Mouse (Mus musculus): ENCODE results near the gene Lpin3.

The Lpin3 gene

DNA sequence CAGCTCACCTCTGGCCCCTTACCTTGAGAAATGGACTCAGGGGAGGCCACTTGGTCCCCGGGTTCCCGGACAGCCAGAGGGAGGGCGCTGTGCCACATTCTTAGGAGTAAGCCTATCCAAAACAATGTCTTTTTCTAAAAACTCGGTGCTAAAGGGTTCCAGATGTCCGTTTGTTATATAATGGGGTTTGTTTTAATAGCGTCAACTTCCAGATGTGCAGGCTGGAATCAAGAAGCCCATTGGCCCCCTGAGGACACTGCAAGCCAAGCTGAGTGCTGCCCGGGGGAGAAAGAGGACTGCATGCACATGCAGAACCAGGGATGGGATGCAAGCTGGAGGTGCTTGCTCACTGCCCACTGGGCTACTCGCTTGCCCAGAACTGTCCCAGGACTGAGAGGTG lies 51.9 kb downstream of the Lpin3 start:
- no peak for DNase-seq (ENCODE audit: extremely low spot score, low read depth, low spot score)

DNA sequence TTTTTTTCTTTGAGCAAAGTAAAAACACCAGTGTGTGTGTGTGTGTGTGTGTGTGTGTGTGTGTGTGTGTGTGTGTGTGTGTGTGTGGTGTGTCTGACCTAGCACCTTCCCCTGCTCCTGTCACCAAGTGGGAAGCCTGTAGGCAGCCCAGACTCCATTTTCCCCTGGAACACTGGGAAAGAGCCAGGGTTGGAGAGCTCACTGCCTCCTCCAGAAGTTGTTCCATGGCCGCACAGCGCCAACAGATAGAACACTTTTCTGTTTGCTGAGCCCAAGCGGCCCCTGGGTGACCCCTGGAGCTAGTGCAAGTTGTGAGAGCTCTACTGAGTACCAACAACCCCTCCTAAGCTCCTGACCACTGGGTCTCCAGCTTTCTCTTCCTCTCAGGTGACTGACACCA lies 52.5 kb downstream of the Lpin3 start:
- DNase-seq (ENCODE audit: extremely low spot score, low read depth, low spot score) = no peak

DNA sequence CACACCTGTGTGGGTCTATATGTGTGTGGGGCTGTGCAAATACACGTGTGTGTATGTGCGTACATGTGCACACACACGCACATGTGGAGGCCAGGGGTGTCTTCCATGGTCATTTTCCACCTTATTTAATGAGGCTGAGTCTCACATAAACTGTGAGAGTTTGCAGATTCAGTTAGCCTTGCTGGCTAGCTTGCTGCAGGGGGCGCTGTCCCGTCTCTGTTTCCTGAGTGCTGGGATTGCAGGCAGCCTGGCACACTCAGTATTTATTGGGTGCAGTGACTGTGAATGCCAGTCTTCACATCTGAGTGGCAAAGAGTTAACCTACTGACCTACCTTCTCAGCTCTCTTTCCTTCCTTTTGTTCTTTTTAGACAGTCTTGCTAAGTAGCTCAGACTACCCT lies 53.4 kb downstream of the Lpin3 start:
- DNase-seq (ENCODE audit: extremely low spot score, low read depth, low spot score) = no peak

DNA sequence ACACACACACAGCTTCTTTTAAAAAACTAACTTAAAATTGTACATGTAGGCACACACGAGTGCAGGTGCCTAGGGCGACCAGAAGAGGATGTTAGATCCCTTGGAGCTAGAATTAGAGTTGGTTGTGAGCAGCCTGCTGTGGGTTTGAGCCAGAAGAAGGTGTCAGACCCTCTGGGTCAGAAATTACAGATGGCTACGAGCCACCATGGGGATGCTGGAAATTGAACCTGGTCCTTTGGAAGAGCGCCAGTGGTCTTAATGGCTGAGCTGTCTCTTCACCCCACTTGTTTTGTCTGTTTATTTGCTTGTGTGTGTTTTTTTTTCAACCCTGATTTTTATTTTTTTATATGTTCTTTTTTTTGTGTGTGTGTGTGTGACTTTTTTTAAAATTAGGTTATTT lies 54.0 kb downstream of the Lpin3 start:
- DNase-seq (ENCODE audit: extremely low spot score, low read depth, low spot score) = no peak

DNA sequence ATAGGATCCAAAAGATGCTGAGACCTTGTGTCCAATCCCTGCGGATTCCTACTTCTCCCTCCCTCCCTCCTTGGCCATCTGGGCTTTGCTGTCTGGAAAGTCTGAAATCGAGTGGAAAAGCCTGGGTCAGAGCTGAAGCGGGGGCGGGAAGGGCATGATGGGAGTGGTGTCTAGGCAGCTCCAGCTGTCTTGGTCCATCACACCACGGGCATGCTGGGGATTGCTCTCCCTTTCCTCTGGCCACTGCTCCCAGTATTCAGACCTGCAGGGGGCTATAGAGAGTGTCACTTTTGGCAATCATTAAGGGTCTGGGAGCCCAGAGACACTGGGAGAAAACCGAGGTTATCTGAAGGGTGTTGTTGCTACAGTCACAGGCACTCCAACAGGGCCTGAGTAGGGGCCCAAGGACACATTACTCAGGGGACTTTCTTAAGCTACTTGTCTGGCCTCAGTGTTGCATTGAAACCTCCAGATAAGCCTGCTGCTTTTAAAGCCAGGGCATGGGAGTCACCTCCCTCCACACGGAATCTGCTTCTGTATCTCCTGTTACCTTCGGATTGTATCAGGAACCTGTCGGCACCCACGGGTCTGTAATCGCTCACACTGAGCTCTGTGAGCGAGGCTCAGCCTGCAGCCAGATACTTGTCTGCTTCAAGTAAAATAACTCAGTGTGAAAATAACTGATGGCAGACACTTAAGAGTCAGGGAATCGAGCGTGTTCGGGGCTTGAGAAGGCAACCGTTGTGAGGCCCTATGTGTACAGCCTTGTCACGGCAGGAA lies 60.6 kb downstream of the Lpin3 start:
- no peak for DNase-seq (ENCODE audit: extremely low spot score, low read depth, low spot score)

DNA sequence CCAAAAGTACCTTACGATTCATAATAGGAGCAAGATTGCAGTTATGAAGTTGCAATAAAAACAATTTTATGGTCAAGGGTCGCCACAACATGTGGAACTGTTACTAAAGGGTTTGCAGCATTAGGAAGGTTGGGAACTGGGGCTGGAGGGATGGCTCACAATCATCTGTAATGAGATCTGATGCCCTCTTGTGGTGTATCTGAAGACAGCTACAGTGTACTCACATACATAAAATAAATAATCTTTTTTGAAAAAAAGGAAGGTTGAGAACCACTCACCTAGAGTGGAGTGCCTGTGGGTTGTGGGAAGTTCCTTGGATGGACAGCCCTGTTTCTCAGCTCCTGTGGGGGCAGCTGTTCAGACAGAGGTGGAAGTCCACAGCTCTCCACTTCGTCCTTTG lies 62.0 kb downstream of the Lpin3 start:
- DNase-seq (ENCODE audit: extremely low spot score, low read depth, low spot score) = no peak

DNA sequence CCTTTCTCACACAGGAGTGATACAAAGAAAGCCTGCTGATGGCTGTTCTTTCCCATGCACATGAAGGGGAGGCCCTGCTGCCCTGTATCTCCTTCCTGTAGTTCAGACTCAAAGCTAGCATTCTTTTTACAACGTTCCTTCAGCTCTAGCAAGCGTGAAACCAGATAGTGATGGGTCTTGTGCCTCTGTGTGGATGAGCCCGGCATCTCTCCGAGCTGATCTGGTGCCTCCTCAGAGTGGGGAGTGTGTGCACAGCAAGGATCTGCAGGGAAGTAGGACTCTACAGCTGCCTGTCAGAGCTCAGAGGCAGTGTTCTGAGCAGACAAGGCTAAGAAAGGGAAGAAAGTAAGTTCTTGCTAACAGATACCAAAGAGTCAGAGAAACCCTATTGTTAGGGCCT lies 71.1 kb downstream of the Lpin3 start:
- no peak for DNase-seq (ENCODE audit: extremely low spot score, low read depth, low spot score)

DNA sequence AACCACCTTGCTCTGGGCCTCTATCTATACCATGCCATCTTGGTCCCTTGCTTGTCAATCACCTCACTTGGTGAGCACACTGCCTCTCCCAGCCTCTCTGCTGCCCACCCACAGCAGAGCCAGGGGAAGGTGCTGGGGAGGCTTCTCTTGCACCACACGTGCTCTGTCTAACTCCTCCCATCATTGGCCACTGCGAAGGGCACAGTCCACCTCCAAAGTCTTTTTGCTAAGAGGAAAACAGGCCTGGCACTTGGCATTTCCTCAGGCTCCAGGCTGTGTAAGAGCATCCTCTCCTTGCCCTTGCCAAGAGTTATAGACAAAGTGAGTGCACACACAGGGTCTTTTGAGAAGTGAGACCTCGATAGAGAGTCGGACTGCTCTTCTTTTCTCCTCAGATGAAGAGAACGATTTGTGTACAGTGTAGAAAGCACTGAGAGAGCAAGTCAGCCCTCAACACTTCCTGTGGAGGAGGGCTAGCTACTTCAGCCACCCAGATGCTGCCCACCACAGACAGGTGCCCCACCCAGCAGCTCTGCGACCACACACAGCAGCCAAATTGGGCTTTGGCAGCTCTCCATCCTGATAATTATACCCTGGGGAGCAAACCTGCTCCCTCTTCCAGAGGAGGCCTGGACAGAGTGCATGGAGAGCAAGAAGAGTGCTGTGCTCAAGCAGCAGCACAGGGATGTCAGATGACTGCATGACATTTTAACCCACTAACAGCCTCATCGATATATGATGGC lies 72.8 kb downstream of the Lpin3 start:
- DNase-seq (ENCODE audit: extremely low spot score, low read depth, low spot score) = no peak

DNA sequence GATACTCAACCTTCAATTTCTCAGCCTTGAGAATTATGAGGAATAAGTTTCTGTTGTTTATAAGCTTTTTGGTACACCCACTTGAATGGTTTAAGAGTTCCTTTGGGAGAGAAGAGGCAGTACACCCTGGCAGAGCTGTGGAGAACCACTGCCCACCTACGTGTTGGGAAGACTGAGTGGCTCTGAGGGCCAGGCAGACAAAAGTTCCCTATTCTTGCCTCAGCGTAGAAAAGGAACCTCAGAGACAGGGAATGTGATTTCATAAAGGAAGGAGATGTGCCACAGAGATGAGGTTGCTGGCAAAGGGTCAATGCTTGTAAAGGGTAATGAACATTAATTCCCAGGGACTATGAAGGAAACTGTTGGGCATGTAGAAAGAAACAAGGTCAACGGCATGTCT lies 74.1 kb downstream of the Lpin3 start:
- no peak for DNase-seq (ENCODE audit: extremely low spot score, low read depth, low spot score)

DNA sequence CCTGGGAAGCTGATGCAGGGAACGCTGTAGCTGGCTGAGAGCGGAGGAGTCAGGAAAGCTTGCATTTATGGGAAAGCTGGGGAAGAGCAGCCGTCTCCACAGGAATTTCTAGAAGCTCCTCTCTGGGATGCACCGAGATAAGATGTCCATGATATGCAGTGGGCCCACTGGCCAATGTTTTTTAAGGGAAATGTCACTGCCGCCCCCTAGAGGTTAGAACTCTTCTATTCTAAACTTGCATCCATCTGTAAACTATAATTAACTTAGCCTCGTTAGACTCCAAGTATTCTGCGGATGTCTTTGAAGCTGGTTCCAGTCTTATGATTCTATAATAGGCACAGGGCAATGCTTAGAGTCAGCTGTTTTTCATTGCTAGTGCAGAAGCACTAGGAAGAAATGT lies 74.9 kb downstream of the Lpin3 start:
- no peak for DNase-seq (ENCODE audit: extremely low spot score, low read depth, low spot score)

Measured in hindlimb bud, embryonic 11.5 days (tissue).